Mouse (Mus musculus) embryonic fibroblast, embryonic 13.5 days (primary cell): ENCODE measurements at regions not wholly inside any gene's neighbourhood (a gene's known extent, or its start where the extent isn't known, plus 50 kb on each side); places are given as distances from the start of the nearest gene placed in this dataset.

Experiments used
- H3K27ac ChIP-seq: 2 replicates; pipeline ENCODE4 v1.5.1; 2012; ENCODE audit warnings: low read length, control low read depth, inconsistent platforms; ENCODE audit not compliant: insufficient read depth
- H3K4me1 ChIP-seq: 2 replicates; pipeline ENCODE4 v1.6.1; 2011; ENCODE audit warnings: low read length; ENCODE audit not compliant: control insufficient read depth, insufficient read depth
- H3K4me3 ChIP-seq: 2 replicates; pipeline ENCODE4 v1.5.1; 2011; ENCODE audit warnings: mild to moderate bottlenecking, control low read depth, low read length; ENCODE audit not compliant: insufficient read depth
- CTCF ChIP-seq: IDR thresholded peaks from 2 replicates; pipeline ENCODE4 v1.5.1; 2011; ENCODE audit warnings: mild to moderate bottlenecking, control low read depth, low read length, moderate library complexity, borderline replicate concordance; ENCODE audit not compliant: insufficient read depth
- POLR2A ChIP-seq: IDR thresholded peaks from 2 replicates; pipeline ENCODE4 v1.6.1; 2011; ENCODE audit warnings: low read depth, mild to moderate bottlenecking, control low read depth, low read length, moderate library complexity

DNA sequence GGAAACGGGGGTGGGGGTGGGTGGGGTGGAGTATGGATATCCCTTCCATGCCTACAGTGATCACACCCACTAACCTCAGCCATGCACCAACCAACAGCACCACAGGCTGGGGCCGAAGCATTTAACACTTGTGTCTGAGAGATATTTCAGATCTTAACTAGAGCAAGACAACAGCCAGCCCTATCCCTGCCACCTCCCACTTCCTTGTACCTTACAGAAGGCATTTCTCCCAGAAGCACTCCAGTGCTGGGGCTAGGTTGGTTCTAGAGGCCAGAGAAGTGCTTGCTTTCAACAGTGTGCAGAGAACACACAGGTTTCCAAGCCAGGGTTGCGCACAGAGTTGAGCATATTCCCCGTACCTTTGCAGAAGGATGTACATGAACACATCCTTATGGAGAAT lies 79.1 kb upstream of the Akt3 start:
- H3K4me3 ChIP-seq = no peak overlapping the region
- H3K27ac ChIP-seq = no peak overlapping the region
- peaks cover 12% of the 10 kb centered on the region for H3K4me1 ChIP-seq
- TF ChIP-seq POLR2A = no peak
- TF ChIP-seq CTCF = no peak

DNA sequence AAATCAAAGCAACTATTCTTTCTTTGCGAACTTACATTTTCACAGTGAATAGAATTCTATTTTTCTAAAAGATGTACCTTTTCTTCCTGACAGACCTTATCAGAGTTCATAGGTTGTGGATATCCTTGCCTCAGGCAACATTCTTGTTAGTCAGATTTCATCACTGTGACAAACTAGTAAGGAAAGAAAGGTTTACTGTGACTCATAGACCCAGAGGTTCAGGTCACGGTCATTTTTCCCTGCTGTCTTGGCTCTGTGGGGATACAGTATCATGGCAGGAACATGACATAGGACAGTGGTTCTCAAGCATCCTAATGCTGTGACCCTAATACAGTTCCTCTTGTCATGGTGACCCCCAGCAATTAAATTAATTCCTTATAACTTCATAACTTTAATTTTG lies 78.4 kb upstream of the Akt3 start:
- Histone ChIP-seq H3K4me3 (no peak overlapping the region), H3K4me1 (peaks cover 12% of the 10 kb centered on the region), H3K27ac (no peak overlapping the region)
- no peak for TF ChIP-seq POLR2A
- no peak for TF ChIP-seq CTCF

DNA sequence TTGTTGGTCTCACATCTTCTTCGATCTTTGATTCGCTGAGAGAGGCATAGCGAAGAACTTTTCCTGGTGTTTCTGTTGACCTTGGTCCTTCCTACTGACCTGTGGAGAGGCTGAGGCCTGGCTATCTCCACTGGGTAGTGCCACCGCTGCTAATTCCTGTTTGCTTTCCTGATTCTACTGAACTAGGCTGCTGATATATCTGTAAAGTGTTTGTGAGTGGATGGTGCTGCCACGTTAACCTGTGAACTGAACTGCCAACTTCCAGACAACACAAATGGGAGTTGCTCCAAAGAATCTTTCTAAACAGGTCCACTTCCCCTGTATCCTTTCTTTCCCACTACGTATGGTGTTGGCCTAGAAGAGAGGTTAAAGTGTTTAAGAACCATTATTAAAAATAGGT lies 78.0 kb upstream of the Akt3 start:
- no peak for TF ChIP-seq POLR2A
- H3K4me1 ChIP-seq = peaks cover 12% of the 10 kb centered on the region
- no peak overlapping the region for H3K27ac ChIP-seq
- no peak overlapping the region for H3K4me3 ChIP-seq

DNA sequence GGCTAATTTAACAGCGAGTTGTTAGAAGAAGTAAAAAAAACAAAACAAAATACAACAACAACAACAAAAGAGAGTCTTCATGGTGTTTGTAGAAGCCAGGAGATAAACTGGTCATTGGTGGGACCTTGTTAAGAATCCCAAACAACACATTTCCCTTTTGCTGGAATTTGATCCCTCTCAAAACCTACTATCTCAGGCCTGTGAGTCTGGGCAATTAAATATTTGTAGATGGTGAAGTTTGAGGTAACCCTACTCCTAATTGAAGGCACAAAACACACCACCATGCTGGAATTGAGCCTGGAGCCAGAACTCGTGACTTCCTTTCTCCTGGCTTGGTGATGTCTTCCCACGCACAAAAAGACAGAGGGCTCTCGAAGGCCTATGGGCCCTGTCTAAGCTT lies 65.4 kb upstream of the Akt3 start:
- Histone ChIP-seq H3K4me3 (no peak overlapping the region), H3K4me1 (no peaks in the 10 kb centered on the region), H3K27ac (no peak overlapping the region)
- TF ChIP-seq CTCF (no peak), POLR2A (no peak)

DNA sequence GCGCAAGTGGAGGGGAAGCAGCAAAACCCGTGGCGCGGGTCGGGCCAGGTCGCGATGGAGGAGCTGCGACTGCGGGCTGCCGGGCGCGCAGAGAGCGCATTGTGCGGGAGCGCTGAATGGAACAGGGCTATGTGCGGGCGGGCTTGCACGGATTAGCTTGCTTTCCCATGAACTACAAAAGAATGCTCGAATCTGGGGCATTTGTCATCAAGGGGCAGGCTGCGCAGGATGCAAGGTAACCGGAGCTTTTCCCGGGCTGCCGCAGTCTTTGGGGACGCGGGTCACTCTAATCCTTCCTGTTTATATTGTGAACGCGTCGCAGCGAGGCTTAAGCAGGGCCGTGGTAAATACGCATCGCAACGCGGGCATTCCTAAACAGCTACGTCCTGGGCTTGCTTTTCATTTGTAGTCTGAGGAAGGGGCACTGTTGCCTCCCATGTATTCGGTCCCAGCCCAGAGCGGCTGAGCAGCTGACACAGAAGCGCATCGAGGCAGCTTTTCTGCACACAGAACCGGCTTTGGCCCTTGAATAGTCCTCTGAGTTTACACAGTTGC lies 64.8 kb upstream of the Akt3 start:
- no peak for TF ChIP-seq CTCF
- Histone ChIP-seq H3K27ac (no peak overlapping the region), H3K4me3 (peak overlapping the region; percentile 37), H3K4me1 (no peaks in the 10 kb centered on the region)

DNA sequence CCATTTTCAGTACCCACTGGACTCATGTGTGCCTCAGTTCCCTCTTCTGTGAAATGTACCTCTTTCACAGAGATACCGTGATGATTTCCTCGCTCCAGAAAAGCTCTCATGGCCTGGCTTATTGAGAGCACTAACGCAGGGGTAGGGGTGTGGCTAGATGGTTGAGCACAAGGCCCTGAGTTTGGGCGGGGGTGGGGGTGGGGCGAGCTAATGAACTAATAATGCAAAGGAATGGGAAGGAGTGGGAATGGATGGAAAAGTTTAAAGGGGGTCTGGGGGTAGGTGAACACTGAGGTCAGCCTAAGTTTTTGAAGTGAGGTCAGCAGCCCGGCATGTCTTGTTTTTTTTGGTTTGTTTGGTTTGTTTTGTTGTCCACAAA lies 64.3 kb upstream of the Akt3 start:
- H3K4me1 ChIP-seq = no peaks in the 10 kb centered on the region
- H3K4me3 ChIP-seq = no peak overlapping the region
- H3K27ac ChIP-seq = no peak overlapping the region
- no peak for TF ChIP-seq POLR2A
- TF ChIP-seq CTCF = no peak

DNA sequence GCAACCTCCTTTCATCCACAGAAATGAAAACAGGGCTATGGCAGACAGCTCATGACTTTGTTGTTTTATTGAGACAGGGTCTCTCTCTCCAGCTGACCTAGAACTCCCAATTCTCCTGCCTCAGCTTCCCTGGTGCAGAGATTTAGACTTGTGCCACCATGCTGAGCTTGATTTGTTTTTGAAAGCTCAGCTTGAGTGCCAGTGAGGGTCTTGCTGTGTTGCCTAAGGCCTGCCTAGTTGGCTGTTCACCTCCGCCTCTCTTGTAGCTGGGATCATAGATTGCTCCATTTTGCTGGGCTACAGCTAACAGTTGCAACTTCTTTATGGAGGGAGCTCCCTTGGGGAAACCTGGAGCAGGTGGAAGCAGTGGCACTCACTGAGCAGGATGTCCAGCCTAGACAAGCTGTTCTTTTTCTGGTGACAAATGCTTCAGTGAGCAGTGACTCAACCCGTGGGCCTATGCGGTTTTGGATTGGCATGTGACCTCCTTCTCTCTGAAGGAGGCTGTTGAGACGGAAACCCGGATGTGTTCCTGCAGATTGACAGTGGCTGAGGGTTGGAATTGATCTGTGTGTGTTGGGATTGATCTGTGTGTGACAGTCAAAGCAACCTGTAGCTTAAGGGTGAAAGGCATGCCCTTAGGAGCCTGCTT lies 63.8 kb upstream of the Akt3 start:
- no peak overlapping the region for H3K4me3 ChIP-seq
- no peak overlapping the region for H3K27ac ChIP-seq
- no peaks in the 10 kb centered on the region for H3K4me1 ChIP-seq
- TF ChIP-seq CTCF = no peak
- no peak for TF ChIP-seq POLR2A

- H3K4me3 ChIP-seq = no peak overlapping the region
- TF ChIP-seq POLR2A = no peak
- TF ChIP-seq CTCF = no peak
- H3K27ac ChIP-seq = no peak overlapping the region
- H3K4me1 ChIP-seq = no peaks in the 10 kb centered on the region
Measured at GRCm38 (mm10) chr1:177308213-177308872, 50.3 kb upstream of the Akt3 start.
